8 mouse cellular contexts compared by ENCODE assay signal in the genomic region with DNA sequence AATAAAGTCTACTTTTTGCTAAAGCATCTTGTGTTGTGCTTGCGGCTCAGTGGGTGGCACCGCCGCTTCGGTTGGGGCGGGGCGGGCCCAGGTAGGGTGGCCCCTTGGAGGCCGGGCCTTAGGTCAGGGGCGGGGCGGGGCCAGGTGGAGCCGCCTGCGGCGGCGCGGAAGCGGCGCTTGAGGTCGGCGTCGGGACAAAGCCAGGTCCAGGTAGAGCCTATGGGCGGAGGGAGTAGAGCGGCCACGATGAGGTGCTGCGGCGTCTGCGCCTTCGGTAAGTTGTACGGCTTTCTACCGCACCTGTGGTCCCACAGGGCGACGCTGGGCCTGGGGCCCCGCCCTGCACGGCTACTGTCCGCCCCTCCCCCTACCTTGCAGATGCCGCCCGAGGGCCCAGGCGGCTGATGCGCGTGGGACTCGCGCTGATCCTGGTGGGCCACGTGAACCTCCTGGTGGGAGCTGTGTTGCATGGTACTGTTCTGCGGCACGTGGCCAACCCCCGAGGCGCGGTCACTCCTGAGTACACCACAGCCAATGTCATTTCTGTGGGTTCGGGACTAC. TPM values are rescaled to one million over a fixed set of nuclear protein-coding genes. Genes with fewer than 3 reads are reported as not detected.
DNase-seq lines count a peak whose midpoint lies in the region; ATAC-seq lines count a peak whose summit lies in the region.

A gene (plus strand): TSS at position 151 of the 561 bp plus-strand sequence.

- peak; percentile 62; the same call in 1 of the 2 replicates for ATAC-seq in hindbrain, embryonic 12.5 days (ENCODE audit: low FRiP score)
- ATAC-seq in limb, embryonic 12.5 days (ENCODE audit: insufficient number of reproducible peaks, insufficient read depth, low FRiP score, low TSS enrichment, low read depth), result peak; percentile 61
- ATAC-seq in midbrain, embryonic 11.5 days (ENCODE audit: low FRiP score), result peak; percentile 61

- H3K27ac ChIP-seq in hindbrain, embryonic 12.5 days, result no peak within 1 kb of the TSS; the same call in none of the 2 replicates
- peak within 1 kb of the TSS; percentile 84 for H3K27ac ChIP-seq in limb, embryonic 12.5 days
- no peak within 1 kb of the TSS for H3K27ac ChIP-seq in midbrain, embryonic 11.5 days (ENCODE audit: low read depth, low read length)

- 0 out of 2 replicates have a peak within 1 kb of the TSS, but pooled peaks have one; percentile 32 for H3K9ac ChIP-seq in hindbrain, embryonic 12.5 days
- peak within 1 kb of the TSS; percentile 59 for H3K9ac ChIP-seq in limb, embryonic 12.5 days (replicated peaks)
- H3K9ac ChIP-seq in midbrain, embryonic 11.5 days (ENCODE audit: low read length), result peak within 1 kb of the TSS; percentile 16; the same call in 1 of the 2 replicates

- H3K4me2 ChIP-seq in hindbrain, embryonic 12.5 days (replicated peaks), result peak within 1 kb of the TSS; percentile 39
- peak within 1 kb of the TSS; percentile 64 for H3K4me2 ChIP-seq in limb, embryonic 12.5 days
- peak within 1 kb of the TSS; percentile 11; the same call in 1 of the 2 replicates for H3K4me2 ChIP-seq in midbrain, embryonic 11.5 days

- H3K9me3 ChIP-seq in hindbrain, embryonic 12.5 days (replicated peaks), result no peaks in the 10 kb centered on the region
- H3K9me3 ChIP-seq in limb, embryonic 12.5 days, result no peaks in the 10 kb centered on the region
- H3K9me3 ChIP-seq in midbrain, embryonic 11.5 days (ENCODE audit: control insufficient read depth, low read length), result no peaks in the 10 kb centered on the region

- DNase-seq in right cerebral cortex, postnatal 10 days (ENCODE audit: low spot score in 2 of 2), result peak; percentile 48 to 51
- DNase-seq in right cerebral cortex, postnatal 36 days (ENCODE audit: low spot score in 2 of 2), result no peak
- DNase-seq in embryo, embryonic 11 days, result peak; percentile 58
- DNase-seq in midbrain, embryonic 11.5 days (ENCODE audit: low spot score, missing footprints), result peak; percentile 90
- DNase-seq in thymus, postnatal 0 days (ENCODE audit: low spot score), result peak; percentile 39
- no peak for DNase-seq in layer of hippocampus, adult 9-10 months (ENCODE audit: low spot score)

- peaks cover 17% of the 10 kb centered on the region for H3K4me1 ChIP-seq in hindbrain, embryonic 12.5 days
- peaks cover 35% of the 10 kb centered on the region for H3K4me1 ChIP-seq in limb, embryonic 12.5 days (replicated peaks)
- peaks cover 8% of the 10 kb centered on the region; the same call in 1 of the 2 replicates for H3K4me1 ChIP-seq in midbrain, embryonic 11.5 days (ENCODE audit: control insufficient read depth, insufficient read depth, low read length)

- peaks cover 6% of the 10 kb centered on the region; the same call in 1 of the 2 replicates for H3K27me3 ChIP-seq in hindbrain, embryonic 12.5 days
- no peaks in the 10 kb centered on the region for H3K27me3 ChIP-seq in limb, embryonic 12.5 days
- H3K27me3 ChIP-seq in midbrain, embryonic 11.5 days (ENCODE audit: control insufficient read depth, insufficient read depth, low read length), result no peaks in the 10 kb centered on the region; the same call in 1 of the 2 replicates

- 16% methylated on average over 47 of the region's 47 CpGs for WGBS in hindbrain, embryonic 12.5 days
- 3% methylated on average over 47 of the region's 47 CpGs for WGBS in limb, embryonic 12.5 days
- WGBS in midbrain, embryonic 11.5 days, result 12% methylated on average over 40 of the region's 47 CpGs

- peak within 1 kb of the TSS; percentile 19 for H3K4me3 ChIP-seq in hindbrain, embryonic 12.5 days
- H3K4me3 ChIP-seq in limb, embryonic 12.5 days (replicated peaks), result peak within 1 kb of the TSS; percentile 45
- H3K4me3 ChIP-seq in midbrain, embryonic 11.5 days (ENCODE audit: low read depth, low read length), result 0 out of 2 replicates have a peak within 1 kb of the TSS, but pooled peaks have one; percentile 4

- H3K36me3 ChIP-seq in hindbrain, embryonic 12.5 days, result peaks cover 93% of the 10 kb centered on the region
- H3K36me3 ChIP-seq in limb, embryonic 12.5 days, result peaks cover 91% of the 10 kb centered on the region
- H3K36me3 ChIP-seq in midbrain, embryonic 11.5 days (ENCODE audit: control insufficient read depth, insufficient read depth, low read length), result peaks cover 28% of the 10 kb centered on the region

RNA-seq across cellular contexts. Expression of the gene that starts here (rescaled TPM):
- polyA plus RNA-seq in hindbrain, embryonic 12.5 days (2016; fragmentation: Nextera tagmentation; extraction: Ambion mirVana), result 6.3 and 9.6 TPM in 2 replicates
- polyA plus RNA-seq in limb, embryonic 12.5 days (2016; fragmentation: Nextera tagmentation; extraction: Ambion mirVana), result 24.4 and 26.3 TPM in 2 replicates
- 2.6 and 3.4 TPM in 2 replicates for polyA plus RNA-seq in midbrain, embryonic 11.5 days (2014; fragmentation: Nextera tagmentation; extraction: Ambion mirVana)
- 21.8 and 23.9 TPM in 2 replicates for polyA plus RNA-seq in thymus, postnatal 0 days (2015; fragmentation: Nextera tagmentation; extraction: Ambion mirVana)

Comparison
In these comparisons a context has a peak if more than half of its experiments do, and no peak if none do; other contexts are left out.
1. DNase-seq: peak in right cerebral cortex, postnatal 10 days (2 of 2), embryo, embryonic 11 days (single experiment), midbrain, embryonic 11.5 days (single experiment) and thymus, postnatal 0 days (single experiment); none in right cerebral cortex, postnatal 36 days (0 of 2) and layer of hippocampus, adult 9-10 months (single experiment).
2. H3K4me2 ChIP-seq: peak in every context shown above with its lines; median percentile 64 in limb, embryonic 12.5 days; 39 in hindbrain, embryonic 12.5 days; 11 in midbrain, embryonic 11.5 days.
3. Peak in every context shown above with its lines, with median percentiles within 50 percentile points of each other: ATAC-seq, H3K4me3 ChIP-seq and H3K9ac ChIP-seq.